Mouse (Mus musculus): ENCODE results near the gene Rasgef1b. TPM values are rescaled to one million over a fixed set of nuclear protein-coding genes. Genes with fewer than 3 reads are reported as not detected.

Gene Rasgef1b
- polyA plus RNA-seq, 1 experiment from 2014 or later: 25.5 TPM

GRCm38 (mm10) chr5:99482016-99482415, 246.8 kb downstream of the Rasgef1b start:
- H3K4me2 ChIP-seq (ENCODE audit: low read depth, low read length, severe bottlenecking): no peak overlapping the region
- peaks cover 13% of the 10 kb centered on the region for H3K4me1 ChIP-seq (replicated peaks; ENCODE audit: control insufficient read depth, insufficient read depth, low read length)
- no peak for DNase-seq (ENCODE audit: low spot score)
- H3K4me3 ChIP-seq (ENCODE audit: low read depth, low read length): no peak overlapping the region
- peaks cover 19% of the 10 kb centered on the region for H3K27me3 ChIP-seq (ENCODE audit: control insufficient read depth, insufficient read depth, low read length)
- no peak for ATAC-seq (replicated peaks; ENCODE audit: low FRiP score)
- no peaks in the 10 kb centered on the region for H3K9me3 ChIP-seq (ENCODE audit: control insufficient read depth, low read length)
- WGBS: 91% methylated on average over 7 of the region's 7 CpGs
- H3K36me3 ChIP-seq (ENCODE audit: control insufficient read depth, insufficient read depth, low read length): no peaks in the 10 kb centered on the region
- no peak overlapping the region for H3K27ac ChIP-seq (ENCODE audit: low read depth, low read length)
- no peak overlapping the region for H3K9ac ChIP-seq (ENCODE audit: low read length)

- H3K9me3 ChIP-seq (ENCODE audit: control insufficient read depth, low read length): no peaks in the 10 kb centered on the region
- peak overlapping the region; percentile 79 for H3K27ac ChIP-seq (ENCODE audit: low read depth, low read length)
- peak overlapping the region; percentile 36; the same call in 1 of the 2 replicates for H3K4me2 ChIP-seq (ENCODE audit: low read depth, low read length, severe bottlenecking)
- H3K27me3 ChIP-seq (ENCODE audit: control insufficient read depth, insufficient read depth, low read length): peaks cover 19% of the 10 kb centered on the region
- DNase-seq (ENCODE audit: low spot score) (no peak), ATAC-seq (replicated peaks; ENCODE audit: low FRiP score) (no peak)
- H3K4me1 ChIP-seq (replicated peaks; ENCODE audit: control insufficient read depth, insufficient read depth, low read length): peaks cover 9% of the 10 kb centered on the region
- 56% methylated on average over 6 of the region's 6 CpGs for WGBS
- no peaks in the 10 kb centered on the region for H3K36me3 ChIP-seq (ENCODE audit: control insufficient read depth, insufficient read depth, low read length)
- no peak overlapping the region; the same call in 1 of the 2 replicates for H3K9ac ChIP-seq (ENCODE audit: low read length)
- no peak overlapping the region for H3K4me3 ChIP-seq (ENCODE audit: low read depth, low read length)
These were observed 248.5 kb downstream of the Rasgef1b start for GRCm38 (mm10) chr5:99480078-99481031.

- peak; percentile 95 for ATAC-seq (replicated peaks; ENCODE audit: low FRiP score)
These were observed 249.4 kb downstream of the Rasgef1b start for GRCm38 (mm10) chr5:99479263-99480077.

GRCm38 (mm10) chr5:99478716-99479115, 250.1 kb downstream of the Rasgef1b start:
- DNase-seq (ENCODE audit: low spot score) (no peak), ATAC-seq (replicated peaks; ENCODE audit: low FRiP score) (no peak)
- Histone ChIP-seq H3K9me3 (ENCODE audit: control insufficient read depth, low read length) (no peaks in the 10 kb centered on the region), H3K36me3 (ENCODE audit: control insufficient read depth, insufficient read depth, low read length) (no peaks in the 10 kb centered on the region), H3K4me3 (ENCODE audit: low read depth, low read length) (no peak overlapping the region), H3K27me3 (ENCODE audit: control insufficient read depth, insufficient read depth, low read length) (peaks cover 17% of the 10 kb centered on the region), H3K4me2 (ENCODE audit: low read depth, low read length, severe bottlenecking) (0 out of 2 replicates have a peak overlapping the region, but pooled peaks have one; percentile 36), H3K9ac (ENCODE audit: low read length) (no peak overlapping the region), H3K4me1 (replicated peaks; ENCODE audit: control insufficient read depth, insufficient read depth, low read length) (peaks cover 9% of the 10 kb centered on the region), H3K27ac (ENCODE audit: low read depth, low read length) (peak overlapping the region; percentile 79)
- 19% methylated on average over 4 of the region's 4 CpGs for WGBS

More at GRCm38 (mm10) chr5:99479263-99480077, 249.4 kb downstream of the Rasgef1b start:
- peak overlapping the region; percentile 36 for H3K4me2 ChIP-seq (ENCODE audit: low read depth, low read length, severe bottlenecking)
- DNase-seq (ENCODE audit: low spot score): peak; percentile 92
- peak overlapping the region; percentile 79 for H3K27ac ChIP-seq (ENCODE audit: low read depth, low read length)
- H3K36me3 ChIP-seq (ENCODE audit: control insufficient read depth, insufficient read depth, low read length): no peaks in the 10 kb centered on the region
- peaks cover 9% of the 10 kb centered on the region for H3K4me1 ChIP-seq (replicated peaks; ENCODE audit: control insufficient read depth, insufficient read depth, low read length)
- peaks cover 19% of the 10 kb centered on the region for H3K27me3 ChIP-seq (ENCODE audit: control insufficient read depth, insufficient read depth, low read length)
- no peak overlapping the region; the same call in 1 of the 2 replicates for H3K4me3 ChIP-seq (ENCODE audit: low read depth, low read length)
- 1% methylated on average over 20 of the region's 20 CpGs for whole genome bisulfite sequencing
- H3K9me3 ChIP-seq (ENCODE audit: control insufficient read depth, low read length): no peaks in the 10 kb centered on the region
- H3K9ac ChIP-seq (ENCODE audit: low read length): peak overlapping the region; percentile 9; the same call in 1 of the 2 replicates

GRCm38 (mm10) chr5:99477420-99477815, 251.4 kb downstream of the Rasgef1b start:
- H3K4me1 ChIP-seq (replicated peaks; ENCODE audit: control insufficient read depth, insufficient read depth, low read length): peaks cover 9% of the 10 kb centered on the region
- H3K4me3 ChIP-seq (ENCODE audit: low read depth, low read length): no peak overlapping the region
- no peak overlapping the region for H3K4me2 ChIP-seq (ENCODE audit: low read depth, low read length, severe bottlenecking)
- DNase-seq (ENCODE audit: low spot score) (no peak), ATAC-seq (replicated peaks; ENCODE audit: low FRiP score) (no peak)
- H3K36me3 ChIP-seq (ENCODE audit: control insufficient read depth, insufficient read depth, low read length): no peaks in the 10 kb centered on the region
- H3K9me3 ChIP-seq (ENCODE audit: control insufficient read depth, low read length): no peaks in the 10 kb centered on the region
- no peak overlapping the region for H3K9ac ChIP-seq (ENCODE audit: low read length)
- H3K27ac ChIP-seq (ENCODE audit: low read depth, low read length): no peak overlapping the region
- H3K27me3 ChIP-seq (ENCODE audit: control insufficient read depth, insufficient read depth, low read length): peaks cover 12% of the 10 kb centered on the region
- 93% methylated on average over 9 of the region's 9 CpGs for WGBS

- H3K9me3 ChIP-seq (ENCODE audit: control insufficient read depth, low read length): no peaks in the 10 kb centered on the region
- peaks cover 9% of the 10 kb centered on the region for H3K27me3 ChIP-seq (ENCODE audit: control insufficient read depth, insufficient read depth, low read length)
- no peak for ATAC-seq (replicated peaks; ENCODE audit: low FRiP score)
These were observed 252.0 kb downstream of the Rasgef1b start for GRCm38 (mm10) chr5:99476640-99477419.

GRCm38 (mm10) chr5:99472607-99473335, 256.1 kb downstream of the Rasgef1b start:
- Histone ChIP-seq H3K9me3 (ENCODE audit: control insufficient read depth, low read length) (no peaks in the 10 kb centered on the region), H3K4me3 (ENCODE audit: low read depth, low read length) (no peak overlapping the region), H3K27me3 (ENCODE audit: control insufficient read depth, insufficient read depth, low read length) (peaks cover 4% of the 10 kb centered on the region; the same call in 1 of the 2 replicates), H3K4me2 (ENCODE audit: low read depth, low read length, severe bottlenecking) (no peak overlapping the region), H3K9ac (ENCODE audit: low read length) (no peak overlapping the region), H3K4me1 (replicated peaks; ENCODE audit: control insufficient read depth, insufficient read depth, low read length) (no peaks in the 10 kb centered on the region), H3K36me3 (ENCODE audit: control insufficient read depth, insufficient read depth, low read length) (no peaks in the 10 kb centered on the region), H3K27ac (ENCODE audit: low read depth, low read length) (no peak overlapping the region)
- no peak for DNase-seq (ENCODE audit: low spot score)
- WGBS: 80% methylated on average over 5 of the region's 5 CpGs
- ATAC-seq (replicated peaks; ENCODE audit: low FRiP score): no peak

More at GRCm38 (mm10) chr5:99476640-99477419, 252.0 kb downstream of the Rasgef1b start:
- no peaks in the 10 kb centered on the region for H3K36me3 ChIP-seq (ENCODE audit: control insufficient read depth, insufficient read depth, low read length)
- no peak overlapping the region for H3K9ac ChIP-seq (ENCODE audit: low read length)
- H3K4me2 ChIP-seq (ENCODE audit: low read depth, low read length, severe bottlenecking): no peak overlapping the region
- no peak for DNase-seq (ENCODE audit: low spot score)
- WGBS: 89% methylated on average over 6 of the region's 6 CpGs
- no peak overlapping the region for H3K27ac ChIP-seq (ENCODE audit: low read depth, low read length)
- no peak overlapping the region for H3K4me3 ChIP-seq (ENCODE audit: low read depth, low read length)
- H3K4me1 ChIP-seq (replicated peaks; ENCODE audit: control insufficient read depth, insufficient read depth, low read length): peaks cover 9% of the 10 kb centered on the region
